Mouse (Mus musculus) adrenal gland, postnatal 0 days (tissue): ENCODE results near the gene Hist1h4f. TPM values are rescaled to one million over a fixed set of nuclear protein-coding genes. Genes with fewer than 3 reads are reported as not detected.

Source experiments
- polyA plus RNA-seq: library from polyadenylated mRNA; unstranded; fragments of >200 nt; fragmentation: Nextera tagmentation; extraction: Ambion mirVana; gene quantifications from 2 replicates; pipeline ENCODE4 v1.2.1, GENCODE M21; 2015

Hist1h4f gene
- polyA plus RNA-seq: not detected in 2 replicates

DNA sequence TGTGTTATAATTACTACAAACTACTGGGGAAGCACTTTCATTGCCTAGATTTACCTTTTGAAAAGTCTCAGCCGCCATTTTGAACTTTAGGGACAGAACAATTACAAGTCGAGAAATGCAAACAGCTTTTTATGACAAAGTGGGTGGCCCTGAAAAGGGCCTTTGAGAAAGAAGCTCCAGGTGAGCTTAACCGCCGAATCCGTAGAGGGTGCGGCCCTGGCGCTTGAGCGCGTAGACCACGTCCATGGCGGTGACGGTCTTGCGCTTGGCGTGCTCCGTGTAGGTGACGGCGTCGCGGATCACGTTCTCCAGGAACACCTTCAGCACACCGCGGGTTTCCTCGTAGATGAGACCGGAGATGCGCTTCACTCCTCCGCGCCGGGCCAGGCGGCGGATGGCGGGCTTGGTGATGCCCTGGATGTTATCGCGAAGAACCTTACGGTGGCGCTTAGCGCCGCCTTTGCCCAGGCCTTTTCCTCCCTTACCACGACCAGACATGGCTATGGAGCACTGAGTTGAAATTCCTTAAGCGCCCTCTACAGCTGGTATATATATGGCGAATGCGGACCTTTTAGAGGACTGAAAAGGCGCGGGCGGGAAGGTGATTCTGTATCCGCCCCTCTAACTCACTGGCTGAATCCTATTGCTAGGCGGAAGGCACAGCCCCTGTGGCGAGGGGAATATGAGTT is at the start of gene Hist1h4f:
TSS of gene Hist1h4f (minus strand) at position 503 of the 689 bp plus-strand sequence.

DNA sequence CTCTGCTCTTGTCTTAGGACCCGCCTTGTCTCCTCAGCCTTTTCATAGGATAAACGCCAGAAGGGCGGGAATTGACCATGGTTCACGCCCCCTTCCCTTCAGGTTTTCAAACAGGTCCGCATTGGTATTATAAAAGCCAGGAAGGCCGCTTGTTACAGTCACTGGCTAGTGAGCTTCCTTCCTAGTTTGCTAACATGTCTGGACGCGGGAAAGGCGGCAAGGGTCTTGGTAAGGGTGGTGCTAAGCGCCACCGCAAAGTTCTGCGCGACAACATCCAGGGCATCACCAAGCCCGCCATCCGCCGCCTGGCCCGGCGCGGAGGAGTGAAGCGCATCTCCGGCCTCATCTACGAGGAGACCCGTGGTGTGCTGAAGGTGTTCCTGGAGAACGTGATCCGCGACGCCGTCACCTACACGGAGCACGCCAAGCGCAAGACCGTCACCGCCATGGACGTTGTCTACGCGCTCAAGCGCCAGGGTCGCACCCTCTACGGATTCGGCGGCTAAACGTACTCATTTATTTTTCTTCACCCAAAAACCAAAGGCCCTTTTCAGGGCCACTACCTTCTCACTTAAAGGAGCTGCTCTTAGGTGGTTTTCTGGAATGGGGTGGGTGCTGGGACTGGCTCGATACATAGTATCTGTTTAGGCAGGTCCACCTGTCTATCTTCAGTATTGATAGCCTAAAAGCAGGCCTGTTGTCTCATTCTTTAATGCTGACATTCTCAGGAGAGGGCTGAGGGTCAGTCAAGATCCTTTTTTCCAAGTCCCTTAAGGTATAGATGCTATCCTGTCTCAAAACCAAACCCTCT is 30.2 kb upstream of the Hist1h4f start, which contains the start of gene Hist1h4d:
TSS of gene Hist1h4d (plus strand) at position 191 of the 811 bp plus-strand sequence.

DNA sequence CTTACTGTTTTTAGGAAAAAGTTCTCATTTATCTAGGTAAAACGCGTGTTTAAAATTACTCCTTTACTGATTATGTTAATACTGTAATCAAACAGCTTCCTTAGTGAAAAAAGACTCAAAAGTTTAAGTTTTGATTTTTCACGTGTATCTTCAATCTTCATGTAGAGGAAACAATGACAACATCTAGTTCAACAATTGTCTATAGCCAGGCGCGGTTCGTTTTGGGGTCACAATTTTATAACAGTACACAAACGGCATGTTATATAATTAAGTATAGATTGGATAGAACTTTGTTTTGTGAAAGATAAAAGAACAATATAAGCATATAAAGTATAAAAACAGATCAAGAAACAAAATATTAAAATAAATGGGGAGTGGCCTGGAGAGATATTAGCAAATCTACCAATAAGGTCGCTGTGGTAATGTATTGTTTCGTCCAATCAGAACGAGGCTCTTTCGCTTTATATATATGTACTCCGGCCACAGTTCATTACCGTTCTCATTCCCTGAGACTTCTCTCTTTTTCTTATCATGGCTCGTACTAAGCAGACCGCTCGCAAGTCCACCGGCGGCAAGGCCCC is 23.9 kb upstream of the Hist1h4f start, which contains the start of gene Hist1h3d:
TSS of gene Hist1h3d (plus strand) at position 493 of the 581 bp plus-strand sequence.

DNA sequence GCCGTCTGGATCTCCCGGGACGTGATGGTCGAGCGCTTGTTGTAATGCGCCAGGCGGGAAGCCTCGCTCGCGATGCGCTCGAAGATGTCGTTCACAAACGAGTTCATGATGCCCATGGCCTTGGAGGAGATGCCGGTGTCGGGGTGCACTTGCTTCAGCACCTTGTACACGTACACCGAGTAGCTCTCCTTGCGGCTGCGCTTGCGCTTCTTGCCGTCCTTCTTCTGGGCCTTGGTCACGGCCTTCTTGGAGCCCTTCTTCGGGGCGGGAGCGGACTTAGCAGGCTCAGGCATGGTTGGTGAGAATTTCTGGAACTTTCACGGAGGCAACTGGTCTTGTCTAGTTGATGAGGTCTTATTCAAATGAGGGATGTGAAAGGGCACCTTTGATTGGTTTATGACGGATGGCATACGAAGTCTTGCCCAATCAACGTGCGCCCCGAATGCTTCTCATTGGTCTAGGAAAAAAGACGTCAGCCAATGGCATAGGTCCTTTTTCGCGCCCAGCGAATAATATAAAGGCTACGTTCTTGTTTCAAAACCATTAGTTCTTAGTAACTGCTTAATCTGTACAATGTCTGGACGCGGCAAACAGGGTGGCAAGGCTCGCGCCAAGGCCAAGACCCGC is 22.6 kb upstream of the Hist1h4f start, which contains the start of the genes Hist1h2bf and Hist1h2ad:
TSS of gene Hist1h2bf (minus strand) at position 299 of the 627 bp plus-strand sequence.
TSS of gene Hist1h2ad (plus strand) at position 484 of the 627 bp plus-strand sequence.

DNA sequence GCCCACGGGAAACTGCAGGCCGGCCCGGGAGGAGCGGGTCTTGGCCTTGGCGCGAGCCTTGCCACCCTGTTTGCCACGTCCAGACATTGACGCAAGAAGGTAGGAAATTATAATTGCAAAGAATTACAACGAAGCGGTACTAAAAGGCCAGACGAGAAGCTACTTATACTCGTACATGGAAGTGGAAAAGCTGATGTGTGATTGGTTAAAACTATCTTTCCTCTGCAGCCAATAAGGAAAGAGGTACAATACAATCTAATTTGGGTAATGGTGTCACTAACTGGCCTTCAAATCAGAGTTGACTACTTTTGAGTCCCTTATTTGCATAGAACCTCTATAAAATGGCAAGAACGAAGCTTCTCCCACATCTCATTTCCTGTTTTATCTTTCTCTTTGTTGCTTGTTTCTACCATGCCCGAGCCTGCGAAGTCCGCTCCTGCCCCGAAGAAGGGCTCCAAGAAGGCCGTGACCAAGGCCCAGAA is 19.6 kb upstream of the Hist1h4f start, which contains the start of the genes Hist1h2ae and Hist1h2bg:
TSS of gene Hist1h2ae (minus strand) at position 199 of the 482 bp plus-strand sequence.
TSS of gene Hist1h2bg (plus strand) at position 375 of the 482 bp plus-strand sequence.

DNA sequence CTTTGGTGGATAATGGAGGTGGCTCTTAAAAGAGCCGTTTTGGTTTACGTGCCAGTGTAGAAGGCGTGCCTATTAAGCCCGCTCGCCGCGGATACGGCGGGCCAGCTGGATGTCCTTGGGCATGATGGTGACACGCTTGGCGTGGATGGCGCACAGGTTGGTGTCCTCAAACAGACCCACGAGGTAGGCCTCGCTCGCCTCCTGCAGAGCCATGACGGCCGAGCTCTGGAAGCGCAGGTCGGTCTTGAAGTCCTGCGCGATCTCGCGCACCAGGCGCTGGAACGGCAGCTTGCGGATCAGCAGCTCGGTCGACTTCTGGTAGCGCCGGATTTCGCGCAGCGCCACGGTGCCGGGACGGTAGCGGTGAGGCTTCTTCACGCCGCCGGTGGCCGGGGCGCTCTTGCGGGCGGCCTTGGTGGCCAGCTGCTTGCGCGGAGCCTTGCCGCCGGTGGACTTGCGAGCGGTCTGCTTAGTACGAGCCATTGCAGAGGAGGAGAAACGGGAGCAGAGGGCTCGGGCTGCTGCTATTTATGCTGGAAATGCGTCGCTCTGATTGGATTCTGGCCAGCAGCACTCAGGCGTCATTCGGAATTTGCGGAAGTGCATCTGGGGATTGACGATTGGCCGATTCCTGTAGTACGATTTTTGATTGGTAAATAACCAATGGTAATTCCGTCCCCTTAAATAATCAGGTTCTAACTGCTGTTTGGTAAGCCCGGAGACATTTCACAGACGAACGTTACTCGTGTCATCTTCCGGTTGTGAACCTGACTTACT is 10.6 kb upstream of the Hist1h4f start, which contains the start of gene Hist1h3e:
TSS of gene Hist1h3e (minus strand) at position 487 of the 777 bp plus-strand sequence.

DNA sequence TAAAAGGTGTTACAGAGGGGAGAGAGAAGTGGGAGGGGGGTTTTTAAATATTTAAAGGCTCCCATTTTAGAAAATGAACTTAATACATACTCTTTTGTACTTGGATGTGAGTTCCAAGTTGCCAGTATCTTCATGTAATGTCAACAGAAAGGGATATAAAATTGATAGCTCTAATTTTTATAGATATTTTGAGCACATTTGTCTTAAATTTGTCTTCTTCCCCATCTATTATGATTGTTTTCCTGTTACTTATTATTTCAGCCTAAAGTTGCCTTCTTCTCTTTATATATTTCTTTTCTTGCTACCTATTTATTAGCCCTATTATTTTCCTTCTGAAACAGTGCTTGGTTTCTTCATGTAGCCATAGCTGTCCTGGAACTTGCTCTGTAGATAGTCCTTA is 1.5 kb upstream of the Hist1h4f start, which contains the start of gene Hist1h1d:
TSS of gene Hist1h1d (plus strand) at position 301 of the 400 bp plus-strand sequence.

DNA sequence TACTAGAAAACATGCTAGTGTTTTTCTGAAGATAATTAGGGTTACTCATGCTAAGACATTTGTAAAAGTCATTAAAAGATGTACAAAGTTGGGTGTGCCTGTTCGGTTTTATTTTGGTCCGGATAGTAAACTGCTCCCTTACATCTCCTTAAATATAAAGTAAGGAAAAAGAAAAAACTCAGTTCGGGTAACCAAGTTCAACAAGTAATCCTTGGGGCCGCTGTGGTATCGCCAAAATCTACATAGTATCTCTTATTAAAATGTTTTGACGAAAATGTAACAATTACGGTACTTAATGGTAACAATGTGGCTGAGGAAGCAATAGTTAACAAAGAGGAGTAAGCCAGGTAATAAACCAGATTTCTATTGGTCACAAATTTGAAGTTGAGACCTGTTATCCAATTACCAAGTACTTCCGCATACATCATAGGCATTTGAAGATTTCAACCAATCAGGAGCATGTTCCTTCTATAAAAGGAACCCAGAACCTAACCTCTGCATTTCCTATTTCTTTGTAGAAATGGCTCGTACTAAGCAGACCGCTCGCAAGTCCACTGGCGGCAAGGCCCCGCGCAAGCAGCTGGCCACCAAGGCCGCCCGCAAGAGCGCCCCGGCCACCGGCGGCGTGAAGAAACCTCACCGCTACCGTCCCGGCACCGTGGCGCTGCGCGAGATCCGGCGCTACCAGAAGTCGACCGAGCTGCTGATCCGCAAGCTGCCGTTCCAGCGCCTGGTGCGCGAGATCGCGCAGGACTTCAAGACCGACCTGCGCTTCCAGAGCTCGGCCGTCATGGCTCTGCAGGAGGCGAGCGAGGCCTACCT is 7.3 kb downstream of the Hist1h4f start, which contains the start of gene Hist1h3f:
TSS of gene Hist1h3f (plus strand) at position 88 of the 822 bp plus-strand sequence.

DNA sequence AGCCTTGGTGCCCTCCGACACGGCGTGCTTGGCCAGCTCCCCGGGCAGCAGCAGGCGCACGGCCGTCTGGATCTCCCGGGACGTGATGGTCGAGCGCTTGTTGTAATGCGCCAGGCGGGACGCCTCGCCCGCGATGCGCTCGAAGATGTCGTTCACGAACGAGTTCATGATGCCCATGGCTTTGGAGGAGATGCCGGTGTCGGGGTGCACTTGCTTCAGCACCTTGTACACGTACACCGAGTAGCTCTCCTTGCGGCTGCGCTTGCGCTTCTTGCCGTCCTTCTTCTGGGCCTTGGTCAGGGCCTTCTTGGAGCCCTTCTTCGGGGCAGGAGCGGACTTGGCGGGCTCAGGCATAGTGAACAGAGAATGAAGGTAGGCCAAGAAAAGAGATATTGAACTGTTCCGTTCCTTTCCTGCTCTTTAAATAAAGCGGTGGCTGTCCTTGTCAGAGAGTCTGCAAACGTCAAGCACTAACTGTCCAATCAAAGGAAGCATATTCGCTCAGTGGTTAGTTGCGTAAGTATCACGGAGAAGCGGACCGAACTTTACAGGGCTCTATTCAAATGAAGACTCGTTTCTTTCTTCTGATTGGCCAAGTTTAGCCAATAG is 8.3 kb downstream of the Hist1h4f start, which contains the start of gene Hist1h2bh:
TSS of gene Hist1h2bh (minus strand) at position 394 of the 609 bp plus-strand sequence.

DNA sequence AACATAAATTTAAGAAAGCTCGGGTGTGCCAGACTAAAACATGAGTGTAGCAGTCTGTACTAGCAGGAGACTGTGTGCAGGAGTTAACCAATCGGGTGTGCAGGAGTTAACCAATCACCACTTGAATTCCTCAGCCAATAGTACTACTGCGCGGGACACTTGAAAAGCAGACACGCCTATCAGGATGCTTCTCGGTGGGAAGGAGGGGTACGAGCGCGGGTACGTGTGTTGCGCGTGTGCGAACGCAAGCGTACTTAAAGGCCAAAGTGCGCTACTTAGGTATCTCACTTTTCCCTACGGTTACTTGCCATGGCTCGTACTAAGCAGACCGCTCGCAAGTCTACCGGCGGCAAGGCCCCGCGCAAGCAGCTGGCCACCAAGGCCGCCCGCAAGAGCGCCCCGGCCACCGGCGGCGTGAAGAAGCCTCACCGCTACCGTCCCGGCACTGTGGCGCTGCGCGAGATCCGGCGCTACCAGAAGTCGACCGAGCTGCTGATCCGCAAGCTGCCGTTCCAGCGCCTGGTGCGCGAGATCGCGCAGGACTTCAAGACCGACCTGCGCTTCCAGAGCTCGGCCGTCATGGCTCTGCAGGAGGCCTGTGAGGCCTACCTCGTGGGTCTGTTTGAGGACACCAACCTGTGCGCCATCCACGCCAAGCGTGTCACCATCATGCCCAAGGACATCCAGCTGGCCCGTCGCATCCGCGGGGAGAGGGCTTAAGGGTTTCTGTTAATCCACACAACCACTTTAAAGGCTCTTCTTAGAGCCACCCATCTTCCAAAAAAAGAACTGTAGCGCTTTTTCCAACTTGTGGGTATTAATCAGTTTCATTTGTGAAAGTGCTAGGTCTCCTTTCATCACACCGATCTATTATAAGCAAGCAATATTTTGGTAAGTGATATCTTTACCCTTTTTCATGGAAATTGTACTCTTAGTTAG is 16.0 kb downstream of the Hist1h4f start, which contains the start of gene Hist1h3g:
TSS of gene Hist1h3g (plus strand) at position 286 of the 939 bp plus-strand sequence.

DNA sequence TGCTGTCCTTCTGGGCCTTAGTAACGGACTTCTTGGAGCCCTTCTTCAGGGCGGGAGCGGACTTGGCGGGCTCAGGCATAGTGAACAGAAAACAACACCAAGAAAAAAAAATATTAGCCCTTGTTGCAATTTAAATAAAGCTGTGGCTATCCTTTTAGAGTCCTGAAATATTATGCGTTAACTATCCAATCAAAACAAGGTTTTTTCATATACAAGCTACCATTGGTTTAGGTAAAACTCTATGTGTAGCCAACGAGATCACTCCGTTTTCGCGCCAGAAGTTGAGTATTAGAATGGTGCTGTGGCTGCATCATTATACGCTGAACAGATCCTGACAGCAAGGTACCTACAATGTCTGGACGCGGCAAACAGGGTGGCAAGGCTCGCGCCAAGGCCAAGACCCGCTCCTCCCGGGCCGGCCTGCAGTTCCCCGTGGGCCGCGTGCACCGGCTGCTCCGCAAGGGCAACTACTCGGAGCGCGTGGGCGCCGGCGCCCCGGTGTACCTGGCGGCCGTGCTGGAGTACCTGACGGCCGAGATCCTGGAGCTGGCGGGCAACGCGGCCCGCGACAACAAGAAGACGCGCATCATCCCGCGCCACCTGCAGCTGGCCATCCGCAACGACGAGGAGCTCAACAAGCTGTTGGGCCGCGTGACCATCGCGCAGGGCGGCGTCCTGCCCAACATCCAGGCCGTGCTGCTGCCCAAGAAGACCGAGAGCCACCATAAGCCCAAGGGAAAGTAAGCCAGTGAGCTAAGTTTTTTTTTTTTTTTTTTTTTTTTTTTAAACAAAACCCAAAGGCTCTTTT is 17.7 kb downstream of the Hist1h4f start, which contains the start of gene Hist1h2af:
TSS of gene Hist1h2af (plus strand) at position 347 of the 808 bp plus-strand sequence.

DNA sequence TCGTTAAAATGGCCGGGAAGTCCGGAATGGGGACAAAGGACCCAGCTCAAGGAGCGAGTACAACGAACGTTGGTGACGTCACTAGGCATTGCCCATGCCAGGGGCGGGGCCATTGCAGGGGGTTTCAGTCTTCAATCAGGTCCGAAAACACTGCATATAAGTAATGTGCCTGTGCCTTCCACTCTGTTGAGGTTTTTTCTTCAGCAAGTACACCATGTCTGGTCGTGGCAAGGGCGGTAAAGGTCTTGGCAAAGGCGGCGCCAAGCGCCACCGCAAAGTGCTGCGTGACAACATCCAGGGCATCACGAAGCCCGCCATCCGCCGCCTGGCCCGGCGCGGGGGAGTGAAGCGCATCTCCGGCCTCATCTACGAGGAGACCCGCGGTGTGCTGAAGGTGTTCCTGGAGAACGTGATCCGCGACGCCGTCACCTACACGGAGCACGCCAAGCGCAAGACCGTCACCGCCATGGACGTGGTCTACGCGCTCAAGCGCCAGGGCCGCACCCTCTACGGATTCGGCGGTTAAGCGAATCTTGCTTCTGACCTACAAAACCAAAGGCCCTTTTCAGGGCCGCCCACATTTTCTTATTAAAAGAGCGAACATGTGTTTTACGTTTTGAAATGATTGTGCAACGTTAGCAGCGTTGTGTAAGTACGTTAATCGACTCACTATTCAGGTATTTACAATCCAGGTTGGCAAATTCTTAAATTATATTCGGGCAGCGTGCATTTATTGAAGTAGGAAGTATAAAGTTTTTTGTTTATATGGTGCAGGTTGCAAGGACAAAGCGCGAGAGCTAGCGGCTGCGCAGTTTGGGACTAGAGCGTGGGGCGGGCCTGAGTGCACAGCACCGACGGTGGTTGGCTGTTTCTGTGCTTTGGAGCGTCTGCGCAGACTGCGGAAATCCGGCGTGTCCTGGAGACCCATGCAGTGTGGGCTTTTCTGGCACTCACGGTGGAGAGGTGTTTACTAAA is 20.3 kb downstream of the Hist1h4f start, which contains the start of gene Hist1h4h:
TSS of gene Hist1h4h (plus strand) at position 150 of the 975 bp plus-strand sequence.

